Mouse (Mus musculus) spleen, adult 2 months (tissue): Measurements from ENCODE around the gene Entr1.

ENCODE experiments used
- CTCF ChIP-seq: fragments of 200-500 bp; IDR thresholded peaks from 2 replicates; pipeline ENCODE4 v1.5.1; 2011; ENCODE audit warnings: mild to moderate bottlenecking, inconsistent platforms; ENCODE audit not compliant: insufficient read depth, insufficient read length, insufficient replicate concordance; ENCODE audit errors: extremely low read depth
- POLR2A ChIP-seq: fragments of 200-500 bp; IDR thresholded peaks from 2 replicates; pipeline ENCODE4 v1.6.1; 2011; ENCODE audit warnings: low read depth, low read length, inconsistent platforms

- TF ChIP-seq CTCF (no peak), POLR2A (no peak)
These were observed 32.4 kb downstream of the Entr1 start for GRCm38 (mm10) chr2:26356678-26357077.
